Mouse (Mus musculus) midbrain, embryonic 16.5 days (tissue): Measurements from ENCODE around the gene Olfr54. TPM values are rescaled to one million over a fixed set of nuclear protein-coding genes. Genes with fewer than 3 reads are reported as not detected.

ENCODE experiments used
- ATAC-seq: fragments of 200-750 bp; cut with Nextera tagmentation; 2 replicates; pipeline ENCODE4 v1.8.0; 2017; ENCODE audit warnings: moderate TSS enrichment
- H3K27ac ChIP-seq: fragments of 300-500 bp; sonication (generic); 2 replicates; pipeline ENCODE4 v1.5.1; 2014; ENCODE audit warnings: mild to moderate bottlenecking, low read length, mixed read lengths
- H3K27me3 ChIP-seq: fragments of 300-500 bp; sonication (generic); 2 replicates; pipeline ENCODE4 v1.6.1; 2014; ENCODE audit warnings: low read depth, low read length, mixed read lengths; ENCODE audit not compliant: control insufficient read depth, insufficient read depth
- H3K36me3 ChIP-seq: fragments of 300-500 bp; sonication (generic); 2 replicates; pipeline ENCODE4 v1.6.1; 2014; ENCODE audit warnings: mild to moderate bottlenecking, low read length, moderate library complexity, mixed read lengths; ENCODE audit not compliant: control insufficient read depth, insufficient read depth
- H3K4me1 ChIP-seq: fragments of 300-500 bp; sonication (generic); 2 replicates; pipeline ENCODE4 v1.6.1; 2014; ENCODE audit warnings: mild to moderate bottlenecking, low read length, mixed read lengths; ENCODE audit not compliant: control insufficient read depth, insufficient read depth
- H3K4me2 ChIP-seq: fragments of 300-500 bp; sonication (generic); 2 replicates; pipeline ENCODE4 v1.6.1; 2014; ENCODE audit warnings: mild to moderate bottlenecking, low read length, mixed read lengths
- H3K4me3 ChIP-seq: fragments of 300-500 bp; sonication (generic); 2 replicates; pipeline ENCODE4 v1.5.1; 2014; ENCODE audit warnings: low read depth, mild to moderate bottlenecking, low read length, moderate library complexity, mixed read lengths
- H3K9ac ChIP-seq: fragments of 300-500 bp; sonication (generic); 2 replicates; pipeline ENCODE4 v1.6.1; 2014; ENCODE audit warnings: low read depth, low read length, mixed read lengths
- H3K9me3 ChIP-seq: fragments of 300-500 bp; sonication (generic); replicated peaks from 2 replicates; pipeline ENCODE4 v1.6.1; 2014; ENCODE audit warnings: mild to moderate bottlenecking, low read length, mixed read lengths; ENCODE audit not compliant: control insufficient read depth, poor library complexity, severe bottlenecking
- WGBS: fragments of 180-500 bp; shearing (Covaris S2); extraction: QIAGEN DNeasy Blood & Tissue Kit; methylation state at CpG from one replicate; pipeline ENCODE4 v1.1.7; 2014; 5-methylcytosine and 5-hydroxymethylcytosine counted together
- polyA plus RNA-seq: library from polyadenylated mRNA; unstranded; fragments of >200 nt; fragmentation: Nextera tagmentation; extraction: Ambion mirVana; gene quantifications from 2 replicates; pipeline ENCODE4 v1.2.1, GENCODE M21; 2015

The Olfr54 gene
- polyA plus RNA-seq, 1 experiment from 2014 or later = not detected

DNA sequence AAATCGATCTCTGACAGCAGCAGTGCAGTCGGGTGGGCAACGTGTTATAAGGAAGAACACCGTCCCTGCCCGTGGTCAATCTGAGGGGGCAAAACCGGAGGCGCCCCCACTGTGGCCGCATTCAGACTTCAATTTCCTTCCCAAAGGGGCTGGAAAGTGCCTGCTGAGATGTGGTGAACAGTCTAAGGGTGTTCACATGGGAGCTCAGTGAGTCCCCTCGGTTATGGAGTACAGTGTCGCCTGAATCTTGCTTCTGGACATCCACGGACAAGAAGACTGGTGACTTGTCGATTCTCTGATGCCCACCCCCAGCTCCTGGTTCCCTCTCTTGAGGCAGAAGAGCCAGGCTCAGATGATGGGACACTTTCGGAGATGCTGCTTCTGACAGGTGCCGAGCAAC, 45.6 kb downstream of the Olfr54 start:
- WGBS = 14% methylated on average over 14 of the region's 14 CpGs
- Histone ChIP-seq H3K9ac (peak overlapping the region; percentile 92), H3K27ac (no peak overlapping the region), H3K27me3 (no peaks in the 10 kb centered on the region), H3K36me3 (peaks cover 9% of the 10 kb centered on the region), H3K4me1 (peaks cover 10% of the 10 kb centered on the region), H3K4me3 (peak overlapping the region; percentile 86), H3K4me2 (peak overlapping the region; percentile 80), H3K9me3 (no peaks in the 10 kb centered on the region)
- ATAC-seq = peak; percentile 61

DNA sequence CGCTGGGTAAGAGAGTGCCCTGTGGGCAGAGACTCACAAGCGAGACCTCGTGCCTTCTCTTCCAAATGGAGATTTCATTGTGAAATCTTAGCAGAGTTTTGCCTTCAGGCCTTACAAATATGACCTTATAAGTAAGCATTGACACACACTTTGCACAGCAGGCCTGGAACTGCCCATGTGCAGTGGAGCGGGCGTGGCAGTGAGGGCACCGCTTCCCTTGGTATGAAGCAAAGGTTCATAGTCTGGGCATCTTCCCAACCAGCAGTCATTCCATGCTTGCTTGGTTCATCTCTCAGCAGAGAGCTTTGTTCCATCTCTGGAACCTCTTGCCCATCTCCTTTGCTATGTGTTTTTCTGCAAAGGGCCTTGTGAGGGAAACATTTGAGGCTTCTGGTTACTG, 46.9 kb downstream of the Olfr54 start:
- H3K9ac ChIP-seq = no peak overlapping the region
- H3K9me3 ChIP-seq = no peaks in the 10 kb centered on the region
- H3K4me3 ChIP-seq = no peak overlapping the region
- 95% methylated on average over 6 of the region's 6 CpGs for WGBS
- H3K36me3 ChIP-seq = peaks cover 21% of the 10 kb centered on the region
- H3K27ac ChIP-seq = no peak overlapping the region
- no peak overlapping the region for H3K4me2 ChIP-seq
- ATAC-seq = no peak
- H3K4me1 ChIP-seq = peaks cover 10% of the 10 kb centered on the region
- no peaks in the 10 kb centered on the region for H3K27me3 ChIP-seq

DNA sequence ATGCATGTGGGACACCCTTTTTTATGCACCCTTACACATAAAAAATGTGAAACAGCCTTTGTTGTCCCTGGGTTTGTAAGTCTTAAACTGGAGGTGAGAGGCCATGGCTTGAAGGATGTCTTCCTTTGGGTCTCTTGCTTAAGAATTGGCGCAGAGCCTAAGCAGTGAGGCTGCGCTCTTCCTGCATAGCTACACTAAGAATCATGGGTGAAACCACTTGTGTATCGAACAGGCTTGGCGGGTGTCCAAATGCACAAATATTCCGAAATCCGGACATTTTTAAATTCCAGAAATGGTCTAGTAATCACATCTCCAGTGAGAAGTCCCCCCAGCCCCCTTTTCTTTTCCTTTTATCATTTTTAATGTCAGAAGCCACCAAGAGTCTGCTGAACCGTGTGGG, 49.2 kb downstream of the Olfr54 start:
- no peak overlapping the region for H3K4me2 ChIP-seq
- peaks cover 40% of the 10 kb centered on the region for H3K36me3 ChIP-seq
- H3K27ac ChIP-seq = no peak overlapping the region
- 92% methylated on average over 7 of the region's 7 CpGs for WGBS
- H3K27me3 ChIP-seq = no peaks in the 10 kb centered on the region
- no peak overlapping the region for H3K4me3 ChIP-seq
- peaks cover 10% of the 10 kb centered on the region for H3K4me1 ChIP-seq
- H3K9ac ChIP-seq = no peak overlapping the region
- H3K9me3 ChIP-seq = no peaks in the 10 kb centered on the region
- no peak for ATAC-seq

DNA sequence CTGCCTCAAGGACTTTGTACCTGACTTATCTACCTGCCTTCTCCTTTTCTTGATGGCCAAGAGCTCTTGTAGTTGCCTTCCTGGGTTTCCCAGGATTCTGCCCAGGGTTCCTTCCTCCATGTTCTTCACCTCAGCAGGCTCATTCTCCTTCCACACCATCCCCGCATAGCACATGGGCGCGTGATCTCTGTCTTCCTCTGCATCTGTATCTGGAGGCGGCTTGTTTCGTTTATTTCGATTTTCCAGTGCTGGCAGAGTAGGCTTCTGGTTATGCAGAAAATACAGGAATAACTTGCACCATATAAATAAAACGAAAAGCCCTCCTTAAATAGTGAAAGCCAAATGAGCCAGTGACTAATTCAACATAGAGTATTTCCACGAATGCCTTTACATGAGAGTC, 49.8 kb downstream of the Olfr54 start:
- 96% methylated on average over 8 of the region's 8 CpGs for WGBS
- Histone ChIP-seq H3K4me3 (no peak overlapping the region), H3K9me3 (no peaks in the 10 kb centered on the region), H3K27me3 (no peaks in the 10 kb centered on the region), H3K27ac (no peak overlapping the region), H3K4me2 (no peak overlapping the region), H3K36me3 (peaks cover 44% of the 10 kb centered on the region), H3K4me1 (peaks cover 10% of the 10 kb centered on the region), H3K9ac (no peak overlapping the region)
- no peak for ATAC-seq

Other genes with a start within 250 kb of the Olfr54 start
- gene Zfp354c, start 186.5 kb upstream of the Olfr54 start, polyA plus RNA-seq = 63.5 TPM in 2 replicates
- gene Zfp879, start 172.7 kb upstream of the Olfr54 start, polyA plus RNA-seq = 2.1 and 2.3 TPM in 2 replicates
- not detected in 2 replicates for gene Grm6, start 163.6 kb upstream of the Olfr54 start, polyA plus RNA-seq
- gene Zfp454, start 126.6 kb upstream of the Olfr54 start, polyA plus RNA-seq = 12.7 and 14.0 TPM in 2 replicates
- 52.5 and 56.4 TPM in 2 replicates for gene Zfp2, start 98.1 kb upstream of the Olfr54 start, polyA plus RNA-seq
- gene Zfp354b, start 82.6 kb upstream of the Olfr54 start, polyA plus RNA-seq = 4.9 and 6.1 TPM in 2 replicates
- not detected in 2 replicates for gene 4933414I15Rik, start 70.5 kb upstream of the Olfr54 start, polyA plus RNA-seq
- not detected in 2 replicates for gene Prop1, start 60.5 kb upstream of the Olfr54 start, polyA plus RNA-seq
- gene Olfr1378, start 47.7 kb upstream of the Olfr54 start, polyA plus RNA-seq = not detected in 2 replicates
- gene Olfr1377, start 32.3 kb upstream of the Olfr54 start, polyA plus RNA-seq = not detected in 2 replicates
- gene Olfr51, start 10.6 kb upstream of the Olfr54 start, polyA plus RNA-seq = not detected in 2 replicates
- not detected in 2 replicates for gene Olfr1375, start 33.9 kb downstream of the Olfr54 start, polyA plus RNA-seq
- gene Zfp354a, start 45.0 kb downstream of the Olfr54 start, polyA plus RNA-seq = 14.7 and 16.3 TPM in 2 replicates
- not detected in 2 replicates for gene Gm12569, start 206.2 kb downstream of the Olfr54 start, polyA plus RNA-seq
- 137 and 160 TPM in 2 replicates for gene Clk4, start 247.5 kb downstream of the Olfr54 start, polyA plus RNA-seq
- gene BC049762, start 248.8 kb downstream of the Olfr54 start, polyA plus RNA-seq = 0.34 and 0.48 TPM in 2 replicates